Mouse (Mus musculus) lung, postnatal 10 days (tissue): ENCODE results near the gene Klhl4.

Experiments used
- DNase-seq: peaks from one replicate; pipeline ENCODE4 v3.0.0; 2021

Gene Klhl4

GRCm38 (mm10) chrX:114473782-114474731 is at the start of gene Klhl4:
Klhl4 (plus strand) TSS chrX:114474333.
- DNase-seq: peak; percentile 14

- DNase-seq: no peak
Measured at GRCm38 (mm10) chrX:114484153-114484552, 10.0 kb downstream of the Klhl4 start.

DNA sequence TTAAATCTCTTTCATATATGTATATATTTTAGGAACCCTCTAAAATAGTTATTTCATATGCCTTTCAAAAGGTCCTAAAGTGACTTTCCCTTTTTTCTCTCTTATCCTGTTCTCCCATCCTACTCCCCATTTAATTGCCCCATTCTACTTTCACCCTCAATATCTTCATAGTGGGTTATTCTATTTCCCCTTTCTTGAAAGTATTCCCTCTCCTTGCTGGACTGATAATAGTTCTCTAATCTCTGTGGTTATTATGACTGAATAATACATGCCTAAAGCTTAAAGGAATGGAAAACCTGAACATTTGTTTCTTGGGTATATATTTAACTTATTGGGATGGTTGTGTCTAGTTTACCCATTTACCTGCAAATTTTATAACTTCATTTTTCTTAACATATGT is 12.6 kb downstream of the Klhl4 start:
- DNase-seq: no peak

DNA sequence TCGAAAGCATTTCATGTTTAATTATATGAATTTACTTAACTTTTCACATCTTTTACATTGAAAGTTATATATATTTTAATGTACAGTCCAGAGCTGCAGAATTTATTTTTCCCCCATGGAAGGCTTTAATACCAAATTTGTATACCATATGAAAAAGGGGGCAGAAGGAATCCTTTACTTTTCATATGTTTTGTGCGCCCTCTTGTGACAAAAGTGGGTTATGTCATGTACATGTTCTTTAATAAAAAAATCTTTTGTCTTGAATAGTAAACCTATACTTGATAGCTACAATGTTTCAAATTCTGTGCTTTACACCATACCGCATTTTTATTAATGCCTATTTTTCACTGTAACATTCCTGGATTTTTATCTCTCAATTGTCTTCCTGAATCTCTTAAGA is 84.0 kb downstream of the Klhl4 start:
- no peak for DNase-seq

- DNase-seq: no peak
Measured at GRCm38 (mm10) chrX:114582311-114582710, 108.2 kb downstream of the Klhl4 start.
